Mouse (Mus musculus) spleen, adult 2 months (tissue): ENCODE measurements around the gene Tbc1d9b. TPM values are rescaled to one million over a fixed set of nuclear protein-coding genes. Genes with fewer than 3 reads are reported as not detected.

ENCODE experiments used
- DNase-seq, 2 experiments: peaks; one replicate each; pipeline versions ENCODE4 v3.0.0 to v3.0.0-alpha.2; 2012 to 2021; ENCODE audit warnings: low spot score in 2 of 2, low read depth in 1 of 2
- H3K27ac ChIP-seq: fragments of 200-500 bp; 2 replicates; pipeline ENCODE4 v1.5.1; 2012; ENCODE audit warnings: low read length, inconsistent platforms; ENCODE audit not compliant: insufficient read depth
- H3K27me3 ChIP-seq: fragments of 200-500 bp; 2 replicates; pipeline ENCODE4 v1.6.1; 2012; ENCODE audit warnings: mild to moderate bottlenecking, moderate library complexity, low read length, inconsistent platforms; ENCODE audit not compliant: control insufficient read depth, insufficient read depth
- H3K36me3 ChIP-seq: fragments of 200-500 bp; 2 replicates; pipeline ENCODE4 v1.6.1; 2012; ENCODE audit warnings: mild to moderate bottlenecking, low read length, inconsistent platforms; ENCODE audit not compliant: control insufficient read depth, insufficient read depth
- H3K4me1 ChIP-seq: fragments of 200-500 bp; 2 replicates; pipeline ENCODE4 v1.6.1; 2011; ENCODE audit warnings: inconsistent platforms; ENCODE audit not compliant: control insufficient read depth, insufficient read depth, insufficient read length
- H3K4me3 ChIP-seq: fragments of 200-500 bp; 2 replicates; pipeline ENCODE4 v1.5.1; 2011; ENCODE audit warnings: mild to moderate bottlenecking, inconsistent platforms; ENCODE audit not compliant: insufficient read depth, insufficient read length; ENCODE audit errors: extremely low read depth
- CTCF ChIP-seq: fragments of 200-500 bp; IDR thresholded peaks from 2 replicates; pipeline ENCODE4 v1.5.1; 2011; ENCODE audit warnings: mild to moderate bottlenecking, inconsistent platforms; ENCODE audit not compliant: insufficient read depth, insufficient read length, insufficient replicate concordance; ENCODE audit errors: extremely low read depth
- POLR2A ChIP-seq: fragments of 200-500 bp; IDR thresholded peaks from 2 replicates; pipeline ENCODE4 v1.6.1; 2011; ENCODE audit warnings: low read depth, low read length, inconsistent platforms
- WGBS: fragments of 180-500 bp; shearing (Covaris S2); methylation state at CpG from one replicate; pipeline ENCODE4 v1.1.7; 2018; 5-methylcytosine and 5-hydroxymethylcytosine counted together
- polyA plus RNA-seq: library from polyadenylated mRNA; depleted of rRNA; stranded (reverse); fragments of >200 nt; gene quantifications from 2 replicates; pipeline ENCODE4 v1.2.3, GENCODE M21; 2012

Gene Tbc1d9b
- polyA plus RNA-seq, 1 experiment: 33.5 TPM

DNA sequence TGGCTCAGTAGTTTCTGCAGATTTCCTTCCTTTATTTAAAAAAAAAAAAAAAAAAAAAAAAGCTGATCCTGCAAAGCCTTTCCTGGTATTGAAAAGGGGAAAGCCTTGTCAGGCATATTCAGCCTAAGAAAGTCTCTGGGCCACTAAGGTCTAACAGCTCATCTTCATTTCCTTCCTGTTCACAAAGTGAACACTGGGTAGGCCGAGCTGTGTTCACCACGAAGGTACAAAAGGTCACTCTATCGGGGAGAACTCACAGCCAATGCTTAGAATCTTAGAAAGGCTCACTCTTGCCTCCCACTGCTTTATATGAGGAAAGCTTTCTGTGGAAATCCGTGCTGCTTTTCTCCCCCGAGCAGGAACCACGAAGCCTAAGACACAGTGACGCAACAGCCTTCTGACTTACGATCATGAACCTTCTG, 22.4 kb upstream of the Tbc1d9b start:
- Histone ChIP-seq H3K27me3 (no peaks in the 10 kb centered on the region), H3K27ac (0 out of 2 replicates have a peak overlapping the region, but pooled peaks have one; percentile 1), H3K36me3 (no peaks in the 10 kb centered on the region), H3K4me1 (no peaks in the 10 kb centered on the region), H3K4me3 (no peak overlapping the region)
- WGBS: 31% methylated on average over 8 of the region's 8 CpGs
- TF ChIP-seq CTCF (no peak), POLR2A (no peak)
- no peak for DNase-seq

DNA sequence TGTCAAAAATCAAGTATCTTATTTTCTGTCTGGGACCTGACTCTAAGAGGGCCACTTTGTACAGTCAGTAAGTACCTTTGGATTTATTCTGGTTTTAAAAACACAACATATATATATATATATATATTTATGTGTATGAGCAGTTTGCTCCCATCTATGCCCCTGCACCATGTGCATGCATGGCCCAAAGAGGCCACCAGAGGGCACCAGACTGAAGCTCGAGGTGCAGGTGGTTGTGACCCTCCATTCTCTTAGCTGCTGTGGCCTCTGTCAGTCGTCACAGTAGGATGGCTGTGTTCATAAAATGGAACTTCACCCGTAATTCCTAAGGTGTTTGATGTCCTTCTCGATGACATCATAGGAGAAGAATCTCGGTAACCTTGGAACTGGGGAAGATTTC, 16.9 kb upstream of the Tbc1d9b start:
- Histone ChIP-seq H3K4me3 (no peak overlapping the region), H3K4me1 (no peaks in the 10 kb centered on the region), H3K27ac (no peak overlapping the region), H3K36me3 (no peaks in the 10 kb centered on the region), H3K27me3 (no peaks in the 10 kb centered on the region)
- TF ChIP-seq POLR2A (no peak), CTCF (peak; percentile 91; the same call in 1 of the 2 replicates)
- 13% methylated on average over 5 of the region's 5 CpGs for WGBS
- peak; percentile 61 to 81 for DNase-seq

DNA sequence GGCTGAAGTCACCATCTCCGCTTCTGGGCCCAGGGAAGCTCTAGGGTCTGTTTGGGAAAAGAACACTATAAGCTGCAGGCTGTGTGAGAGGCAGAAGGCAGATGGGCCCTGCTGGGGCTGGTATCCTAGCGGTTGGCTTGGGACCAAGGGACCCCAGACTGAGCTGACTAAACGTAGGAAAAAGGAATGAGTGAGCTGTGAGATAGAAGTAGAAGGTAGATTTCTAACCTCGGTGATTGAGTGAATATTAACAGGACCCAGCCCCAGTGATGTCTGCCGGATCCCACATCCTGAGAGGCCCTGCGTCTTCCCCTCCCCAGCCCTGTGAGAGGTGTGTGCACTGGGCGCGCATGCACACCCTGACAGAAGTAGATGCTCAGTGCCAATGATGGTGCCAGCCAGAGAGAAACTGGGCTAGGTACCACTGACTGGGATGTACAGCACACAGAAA, 8.5 kb upstream of the Tbc1d9b start:
- Histone ChIP-seq H3K27me3 (no peaks in the 10 kb centered on the region), H3K4me3 (no peak overlapping the region), H3K36me3 (no peaks in the 10 kb centered on the region), H3K4me1 (no peaks in the 10 kb centered on the region), H3K27ac (no peak overlapping the region)
- TF ChIP-seq CTCF (no peak), POLR2A (no peak)
- no peak for DNase-seq
- WGBS: 90% methylated on average over 8 of the region's 8 CpGs

DNA sequence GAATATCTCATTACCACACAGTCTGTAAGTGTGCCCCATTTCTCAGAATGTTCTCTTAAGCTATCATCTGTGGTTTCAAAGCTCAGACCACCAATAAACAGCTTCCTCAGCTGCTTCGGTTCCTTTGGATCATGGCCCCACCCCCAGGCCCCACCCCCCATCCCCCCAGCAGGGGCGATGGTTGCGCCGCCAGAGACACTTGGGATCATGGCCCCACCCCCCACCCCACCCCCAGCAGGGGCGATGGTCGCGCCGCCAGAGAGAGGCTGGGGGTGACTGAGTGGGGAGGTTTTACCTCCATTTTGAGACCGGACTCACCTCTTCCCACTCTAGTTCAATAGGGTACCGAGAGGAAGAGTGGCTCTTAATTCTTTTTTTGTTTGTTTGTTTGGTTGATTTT, 3.4 kb upstream of the Tbc1d9b start:
- no peaks in the 10 kb centered on the region for H3K27me3 ChIP-seq
- no peak for DNase-seq
- WGBS: 17% methylated on average over 10 of the region's 10 CpGs
- TF ChIP-seq POLR2A: no peak
- H3K4me3 ChIP-seq: no peak overlapping the region
- no peaks in the 10 kb centered on the region for H3K36me3 ChIP-seq
- H3K4me1 ChIP-seq: peaks cover 8% of the 10 kb centered on the region
- H3K27ac ChIP-seq: no peak overlapping the region

- Histone ChIP-seq H3K4me3 (peak overlapping the region; percentile 87), H3K27ac (peak overlapping the region; percentile 88), H3K27me3 (no peaks in the 10 kb centered on the region), H3K4me1 (peaks cover 8% of the 10 kb centered on the region), H3K36me3 (peaks cover 6% of the 10 kb centered on the region)
- no peak for DNase-seq
- no peak for TF ChIP-seq CTCF
- no peak for TF ChIP-seq POLR2A
- 5% methylated on average over 10 of the region's 10 CpGs for WGBS
Measured at GRCm38 (mm10) chr11:50131801-50132201, 605 bp downstream of the Tbc1d9b start.

GRCm38 (mm10) chr11:50132265-50132664, 1.1 kb downstream of the Tbc1d9b start:
- Histone ChIP-seq H3K36me3 (peaks cover 6% of the 10 kb centered on the region), H3K27me3 (no peaks in the 10 kb centered on the region), H3K27ac (no peak overlapping the region), H3K4me3 (peak overlapping the region; percentile 87; the same call in 1 of the 2 replicates), H3K4me1 (peaks cover 8% of the 10 kb centered on the region)
- 83% methylated on average over 6 of the region's 6 CpGs for WGBS
- no peak for DNase-seq
- no peak for TF ChIP-seq CTCF
- TF ChIP-seq POLR2A: no peak

DNA sequence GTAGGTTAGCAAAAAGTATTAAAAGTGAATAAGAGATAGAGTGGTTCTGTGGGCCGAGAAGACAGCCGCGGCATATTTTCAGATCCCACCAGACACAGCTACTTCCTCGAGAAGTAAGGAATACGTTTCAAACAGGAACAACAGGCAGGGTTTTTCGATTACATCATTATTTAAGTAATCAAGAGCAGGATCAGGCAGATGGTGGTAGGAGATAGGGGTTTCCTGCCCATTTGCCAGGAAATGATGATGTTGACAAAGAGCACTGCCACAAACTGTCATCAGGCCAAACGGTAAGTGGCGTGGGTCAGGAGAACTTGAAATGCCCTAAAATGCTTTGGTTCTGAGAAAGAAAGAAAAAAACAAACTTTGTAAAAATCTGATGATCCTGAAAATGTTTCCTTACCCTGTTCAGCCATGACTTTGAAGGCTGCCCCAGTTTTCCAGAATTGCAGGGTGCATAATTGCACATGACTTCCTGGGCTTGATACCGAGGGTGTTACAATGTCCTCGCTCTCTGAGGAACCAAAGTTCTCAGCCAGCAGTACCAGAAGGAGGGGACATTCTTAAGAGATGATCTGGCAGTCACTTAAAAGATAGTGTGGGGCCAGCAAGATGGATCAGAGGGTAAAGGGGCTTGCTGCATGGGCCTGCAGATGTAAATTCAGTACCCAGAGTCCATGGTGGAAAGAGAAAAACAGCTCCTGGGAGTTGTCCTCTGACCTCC, 3.1 kb downstream of the Tbc1d9b start:
- H3K36me3 ChIP-seq: peaks cover 6% of the 10 kb centered on the region
- TF ChIP-seq CTCF: no peak
- TF ChIP-seq POLR2A: no peak
- H3K4me3 ChIP-seq: no peak overlapping the region
- WGBS: 25% methylated on average over 10 of the region's 10 CpGs
- H3K4me1 ChIP-seq: peaks cover 8% of the 10 kb centered on the region
- H3K27ac ChIP-seq: no peak overlapping the region
- no peaks in the 10 kb centered on the region for H3K27me3 ChIP-seq
- DNase-seq: no peak
